Mouse (Mus musculus) forebrain, embryonic 11.5 days (tissue): ENCODE results near the gene Htt. TPM values are rescaled to one million over a fixed set of nuclear protein-coding genes. Genes with fewer than 3 reads are reported as not detected.
"Not testable (repeated sequence)": the region's sequence is repeated elsewhere in the genome, so short reads cannot be mapped to it uniquely, and the experiment has no call there.

Source experiments
- ATAC-seq: fragments of 200-750 bp; cut with Nextera tagmentation; replicated peaks from 2 replicates; pipeline ENCODE4 v1.8.0; 2017; ENCODE audit warnings: moderate TSS enrichment; ENCODE audit not compliant: low FRiP score
- DNase-seq: peaks from one replicate; pipeline ENCODE4 v3.0.0-alpha.2; 2017; ENCODE audit warnings: low spot score
- H3K27ac ChIP-seq: fragments of 300-500 bp; sonication (generic); 2 replicates; pipeline ENCODE4 v1.5.1; 2014; ENCODE audit warnings: low read depth, low read length
- H3K27me3 ChIP-seq: fragments of 300-500 bp; sonication (generic); 2 replicates; pipeline ENCODE4 v1.6.1; 2014; ENCODE audit warnings: mild to moderate bottlenecking, low read length, mixed read lengths; ENCODE audit not compliant: control insufficient read depth, insufficient read depth
- H3K36me3 ChIP-seq: fragments of 300-500 bp; sonication (generic); 2 replicates; pipeline ENCODE4 v1.6.1; 2014; ENCODE audit warnings: mild to moderate bottlenecking, low read length, moderate library complexity, mixed read lengths; ENCODE audit not compliant: control insufficient read depth, insufficient read depth
- H3K4me1 ChIP-seq: fragments of 300-500 bp; sonication (generic); replicated peaks from 2 replicates; pipeline ENCODE4 v1.6.1; 2014; ENCODE audit warnings: low read length, mixed read lengths; ENCODE audit not compliant: control insufficient read depth, insufficient read depth
- H3K4me2 ChIP-seq: fragments of 300-500 bp; sonication (generic); 2 replicates; pipeline ENCODE4 v1.6.1; 2014; ENCODE audit warnings: low read depth, mild to moderate bottlenecking, low read length, moderate library complexity, mixed read lengths; ENCODE audit not compliant: severe bottlenecking
- H3K4me3 ChIP-seq: fragments of 300-500 bp; sonication (generic); 2 replicates; pipeline ENCODE4 v1.5.1; 2014; ENCODE audit warnings: low read depth, low read length
- H3K9ac ChIP-seq: fragments of 300-500 bp; sonication (generic); 2 replicates; pipeline ENCODE4 v1.6.1; 2014; ENCODE audit warnings: low read length
- H3K9me3 ChIP-seq: fragments of 300-500 bp; sonication (generic); 2 replicates; pipeline ENCODE4 v1.6.1; 2016; ENCODE audit warnings: low read length, mixed read lengths; ENCODE audit not compliant: control insufficient read depth
- WGBS: fragments of 180-500 bp; shearing (Covaris S2); extraction: QIAGEN DNeasy Blood & Tissue Kit; methylation state at CpG from one replicate; pipeline ENCODE4 v1.1.7; 2014; 5-methylcytosine and 5-hydroxymethylcytosine counted together
- polyA plus RNA-seq: library from polyadenylated mRNA; unstranded; fragments of >200 nt; fragmentation: Nextera tagmentation; extraction: Ambion mirVana; gene quantifications from 2 replicates; pipeline ENCODE4 v1.2.1, GENCODE M21; 2014

Htt gene
- polyA plus RNA-seq = 21.2 and 22.4 TPM in 2 replicates

DNA sequence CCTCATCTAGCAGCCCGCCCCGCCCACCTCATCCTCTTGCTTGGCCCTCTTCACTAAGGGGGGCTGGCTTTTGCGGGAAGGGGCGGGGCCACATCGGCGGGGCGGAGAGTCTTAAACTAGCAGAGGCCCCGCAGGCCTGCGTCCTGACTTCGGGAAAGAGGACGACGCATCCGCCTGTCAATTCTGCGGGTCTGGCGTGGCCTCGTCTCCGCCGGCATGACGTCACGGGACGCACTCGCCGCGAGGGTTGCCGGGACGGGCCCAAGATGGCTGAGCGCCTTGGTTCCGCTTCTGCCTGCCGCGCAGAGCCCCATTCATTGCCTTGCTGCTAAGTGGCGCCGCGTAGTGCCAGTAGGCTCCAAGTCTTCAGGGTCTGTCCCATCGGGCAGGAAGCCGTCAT, at the start of gene Htt:
Gene Htt, plus strand, starts transcription at position 232 of the 400 bp plus-strand sequence.
- under 1% methylated on average over 35 of the region's 35 CpGs for WGBS
- peak within 1 kb of the TSS; percentile 89 for H3K4me2 ChIP-seq
- no peaks in the 10 kb centered on the region for H3K36me3 ChIP-seq
- peak; percentile 98 for ATAC-seq
- peak; percentile 98 for DNase-seq
- peak within 1 kb of the TSS; percentile 87 for H3K27ac ChIP-seq
- no peaks in the 10 kb centered on the region; the same call in 1 of the 2 replicates for H3K4me1 ChIP-seq
- peak within 1 kb of the TSS; percentile 92 for H3K9ac ChIP-seq
- no peaks in the 10 kb centered on the region for H3K27me3 ChIP-seq
- H3K9me3 ChIP-seq = no peaks in the 10 kb centered on the region
- peak within 1 kb of the TSS; percentile 97 for H3K4me3 ChIP-seq

DNA sequence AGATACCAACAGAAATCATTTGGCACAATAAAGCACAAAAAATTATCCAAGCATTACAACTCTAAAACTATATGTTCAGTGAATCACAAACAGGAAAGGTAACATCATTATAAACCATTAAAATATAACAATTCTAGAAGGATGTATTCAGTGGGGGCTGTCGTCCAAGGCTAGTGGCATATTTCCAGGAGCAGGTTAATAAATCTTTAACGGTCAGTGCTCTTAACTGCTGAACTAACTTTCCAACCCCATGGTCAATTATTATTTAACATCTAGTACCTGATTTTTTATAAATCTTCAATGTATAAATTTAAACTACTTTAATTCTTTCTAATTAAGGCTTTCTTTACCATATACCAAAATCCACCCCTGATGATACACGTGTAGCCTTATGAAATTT, 47.2 kb upstream of the Htt start:
- H3K9ac ChIP-seq, H3K4me3 ChIP-seq, H3K27me3 ChIP-seq, H3K4me2 ChIP-seq, ATAC-seq, H3K36me3 ChIP-seq, H3K4me1 ChIP-seq, H3K9me3 ChIP-seq, DNase-seq, H3K27ac ChIP-seq: not testable (repeated sequence)
- 82% methylated on average over 3 of the region's 3 CpGs for WGBS

DNA sequence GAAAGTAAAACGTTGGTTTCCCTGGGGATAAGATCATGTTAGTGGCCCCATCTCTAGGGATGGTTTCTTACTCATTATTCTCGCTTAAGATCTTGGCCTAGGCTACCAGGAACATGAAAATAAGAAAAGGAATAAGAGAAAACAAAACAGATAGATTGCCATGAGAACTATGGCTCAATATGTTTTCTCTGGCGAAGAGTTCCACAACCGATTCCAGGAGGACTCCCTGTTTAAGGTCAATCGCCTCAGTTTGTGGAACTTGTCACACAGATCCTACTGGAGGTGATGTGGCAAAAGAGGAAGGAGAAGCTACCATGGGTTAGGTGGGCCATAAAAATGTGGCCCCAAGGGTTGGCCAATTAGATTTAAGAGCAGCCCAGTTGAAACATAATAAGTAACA, 46.7 kb upstream of the Htt start:
- Histone ChIP-seq H3K4me3 (no peak overlapping the region), H3K27me3 (no peaks in the 10 kb centered on the region), H3K36me3 (no peaks in the 10 kb centered on the region), H3K4me1 (no peaks in the 10 kb centered on the region), H3K27ac (no peak overlapping the region), H3K9ac (no peak overlapping the region), H3K4me2 (no peak overlapping the region), H3K9me3 (no peaks in the 10 kb centered on the region)
- ATAC-seq = no peak
- WGBS = 88% methylated on average over 5 of the region's 5 CpGs
- no peak for DNase-seq

DNA sequence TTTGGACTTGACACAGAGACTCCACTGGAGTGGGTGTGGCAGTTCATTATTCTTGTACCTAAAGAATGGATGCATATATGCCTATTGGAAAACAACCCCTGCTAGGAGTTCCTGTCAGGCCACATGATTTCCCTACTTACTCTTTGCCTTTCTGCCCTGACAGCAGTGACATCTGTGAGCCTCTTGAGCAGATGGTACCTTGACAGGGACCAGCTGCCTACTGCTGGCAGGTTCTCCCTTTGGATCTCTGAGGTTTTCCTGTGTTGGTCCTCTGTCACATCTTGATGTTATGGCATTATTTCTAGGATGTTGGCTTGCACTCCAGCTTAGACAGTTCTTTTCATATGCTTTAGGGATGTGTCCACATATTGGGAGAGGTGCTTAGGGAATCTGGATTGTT, 32.4 kb upstream of the Htt start:
- H3K27me3 ChIP-seq = no peaks in the 10 kb centered on the region
- H3K27ac ChIP-seq = no peak overlapping the region
- no peak overlapping the region for H3K4me3 ChIP-seq
- no peaks in the 10 kb centered on the region for H3K4me1 ChIP-seq
- H3K36me3 ChIP-seq = no peaks in the 10 kb centered on the region
- ATAC-seq (no peak), DNase-seq (no peak)
- H3K9ac ChIP-seq = no peak overlapping the region
- H3K9me3 ChIP-seq = no peaks in the 10 kb centered on the region
- no peak overlapping the region for H3K4me2 ChIP-seq

DNA sequence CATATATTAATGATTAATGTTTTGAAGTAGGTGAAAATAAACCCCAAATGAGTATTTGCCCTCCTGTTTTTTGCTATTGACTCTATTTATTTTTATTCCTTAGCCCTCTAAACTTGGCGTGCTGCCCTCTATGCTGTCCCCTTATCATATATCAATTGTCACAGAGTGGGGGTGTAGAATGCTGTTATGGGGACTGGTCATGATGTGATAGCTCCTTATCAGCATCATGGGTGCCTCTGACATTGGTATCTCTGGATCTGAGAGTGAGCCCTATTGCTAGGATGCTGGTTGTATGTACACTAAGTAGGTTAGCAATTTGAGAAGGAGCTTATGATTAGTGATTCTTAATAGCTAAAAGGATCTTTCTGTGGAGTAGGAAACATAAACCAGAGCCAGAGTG, 31.3 kb upstream of the Htt start:
- Histone ChIP-seq H3K9me3 (no peaks in the 10 kb centered on the region), H3K27ac (no peak overlapping the region), H3K4me1 (no peaks in the 10 kb centered on the region), H3K4me3 (no peak overlapping the region), H3K36me3 (no peaks in the 10 kb centered on the region), H3K9ac (no peak overlapping the region), H3K4me2 (no peak overlapping the region), H3K27me3 (no peaks in the 10 kb centered on the region)
- WGBS = 69% methylated on average over 1 of the region's 1 CpGs
- DNase-seq = no peak
- ATAC-seq = no peak

DNA sequence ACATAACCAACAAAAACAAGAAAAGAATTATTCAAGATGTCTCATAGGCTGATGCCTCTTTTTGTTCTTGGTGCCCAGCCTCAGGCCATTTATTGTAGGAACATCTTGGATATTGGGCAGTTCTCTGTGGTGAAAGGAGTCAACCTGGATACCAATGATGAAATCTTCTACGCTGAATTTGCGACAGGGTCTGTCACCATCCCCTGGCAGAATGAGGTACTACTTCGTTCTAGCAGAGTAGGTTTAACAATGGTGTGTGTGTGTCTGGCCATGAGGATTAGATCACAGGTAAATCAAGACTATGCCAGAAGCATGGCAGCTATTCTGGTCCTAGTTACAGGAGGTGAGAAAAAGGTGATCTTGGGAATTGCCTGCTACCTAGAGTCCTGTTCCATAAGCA, 10.1 kb upstream of the Htt start:
- H3K27me3 ChIP-seq = no peaks in the 10 kb centered on the region
- H3K9ac ChIP-seq = no peak overlapping the region
- H3K4me2 ChIP-seq = no peak overlapping the region
- 69% methylated on average over 3 of the region's 3 CpGs for WGBS
- no peak overlapping the region for H3K27ac ChIP-seq
- H3K9me3 ChIP-seq = no peaks in the 10 kb centered on the region
- no peaks in the 10 kb centered on the region for H3K36me3 ChIP-seq
- DNase-seq (no peak), ATAC-seq (no peak)
- H3K4me3 ChIP-seq = no peak overlapping the region
- no peaks in the 10 kb centered on the region for H3K4me1 ChIP-seq

DNA sequence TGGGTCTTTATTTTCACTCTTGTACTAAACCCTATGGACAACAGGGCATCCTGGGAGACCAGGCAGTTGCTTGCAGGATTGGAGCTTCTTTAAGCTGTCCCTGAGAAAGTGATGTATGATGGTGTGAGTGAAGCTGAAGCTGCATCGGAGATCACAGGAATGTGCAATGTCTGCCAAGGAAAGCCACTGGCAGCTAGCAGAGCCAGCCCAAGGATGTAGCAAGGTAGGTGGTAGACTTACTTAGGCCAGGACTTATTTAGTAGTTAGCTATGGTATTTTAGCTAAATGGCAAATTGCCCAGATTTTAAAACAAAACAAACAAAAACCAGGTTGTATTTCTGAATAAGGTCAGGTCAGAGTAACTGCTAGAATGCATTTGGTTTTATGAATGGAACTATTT, 2.8 kb upstream of the Htt start:
- Histone ChIP-seq H3K4me3 (no peak overlapping the region), H3K27me3 (no peaks in the 10 kb centered on the region), H3K36me3 (no peaks in the 10 kb centered on the region), H3K9ac (no peak overlapping the region), H3K4me2 (no peak overlapping the region), H3K9me3 (no peaks in the 10 kb centered on the region), H3K4me1 (no peaks in the 10 kb centered on the region; the same call in 1 of the 2 replicates), H3K27ac (no peak overlapping the region)
- DNase-seq = no peak
- WGBS = 86% methylated on average over 1 of the region's 1 CpGs
- ATAC-seq = no peak

DNA sequence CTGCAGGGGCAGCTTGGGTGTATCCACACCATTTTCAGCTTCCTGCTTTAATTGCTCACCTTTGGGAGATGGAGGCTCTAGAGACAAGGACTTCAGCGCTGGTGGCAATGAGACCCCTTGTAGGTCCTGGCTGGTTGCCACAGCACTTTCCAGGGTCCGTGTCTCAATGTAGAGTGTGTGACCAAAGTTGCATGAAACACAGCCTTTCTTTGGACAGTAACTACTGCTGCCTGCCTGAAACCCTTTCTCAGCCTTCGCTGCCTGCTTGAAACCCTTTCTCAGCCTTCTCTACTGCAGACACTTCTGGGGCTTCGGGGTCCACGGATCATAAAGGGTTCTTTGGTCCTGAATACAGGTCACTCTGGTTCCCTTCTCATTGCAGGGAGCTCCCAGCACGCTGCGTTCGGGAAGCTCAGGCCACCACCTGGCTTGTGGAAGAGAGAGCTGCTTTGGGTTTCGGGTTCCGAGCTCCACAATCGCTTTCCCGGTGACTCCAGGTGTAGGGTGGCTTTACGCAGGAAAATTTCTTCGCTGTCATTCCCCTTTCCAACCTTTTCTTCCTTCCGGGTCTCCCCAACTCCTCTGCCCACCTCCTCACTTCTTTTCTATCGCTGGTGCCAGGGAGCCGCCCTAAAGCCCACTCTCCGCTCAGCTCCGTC, 561 bp upstream of the Htt start:
- peak; percentile 52 for ATAC-seq
- no peaks in the 10 kb centered on the region for H3K27me3 ChIP-seq
- WGBS = under 1% methylated on average over 19 of the region's 19 CpGs

More for the DNA sequence above, 561 bp upstream of the Htt start:
- Histone ChIP-seq H3K9ac (peak overlapping the region; percentile 60), H3K4me3 (peak overlapping the region; percentile 97), H3K4me1 (no peaks in the 10 kb centered on the region; the same call in 1 of the 2 replicates), H3K27ac (peak overlapping the region; percentile 14; the same call in 1 of the 2 replicates), H3K9me3 (no peaks in the 10 kb centered on the region), H3K36me3 (no peaks in the 10 kb centered on the region), H3K4me2 (peak overlapping the region; percentile 89)
- peak; percentile 50 for DNase-seq
